Mouse (Mus musculus) B cell, adult 62 days (primary cell): Measurements from ENCODE around the gene Phf5a. TPM values are rescaled to one million over a fixed set of nuclear protein-coding genes. Genes with fewer than 3 reads are reported as not detected.

ENCODE experiments used
- total RNA-seq: library from RNA; stranded (reverse); gene quantifications from 4 replicates; pipeline ENCODE4 v1.2.4, GENCODE M21; 2023

Phf5a gene
- total RNA-seq: 50.1 to 64.6 TPM (median 54.5 TPM) in 4 replicates

DNA sequence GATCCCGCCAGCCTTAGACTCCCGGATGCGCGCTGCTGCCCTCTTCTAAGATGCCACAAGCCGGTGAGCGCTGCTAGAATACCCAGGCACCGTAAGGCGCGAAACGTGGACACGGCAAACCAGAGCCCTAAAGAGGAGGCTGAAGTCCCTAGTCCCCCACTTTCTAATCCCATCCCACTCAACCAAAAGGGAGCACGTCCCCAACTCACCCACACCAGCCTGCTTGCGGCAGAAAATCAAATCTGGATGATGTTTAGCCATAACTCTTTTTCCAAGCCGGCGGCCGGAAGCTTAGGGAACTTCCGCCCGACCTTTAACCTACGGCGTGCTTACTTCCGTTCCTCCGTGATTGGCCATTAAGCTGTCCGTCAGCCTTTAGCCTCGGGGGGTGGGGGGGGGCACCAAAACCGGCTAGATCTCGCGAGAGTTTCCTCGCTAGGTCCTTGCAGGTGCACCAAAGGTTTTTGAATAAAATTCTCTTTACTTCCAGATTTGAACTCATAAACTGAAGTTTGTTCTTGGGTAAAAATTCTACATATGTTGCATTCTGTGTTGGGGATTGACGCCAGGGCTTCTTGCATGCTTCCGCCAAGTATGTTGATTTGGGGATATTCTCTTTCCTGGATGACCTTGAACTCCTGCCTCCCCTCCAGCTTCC lies at the start of gene Phf5a:
Gene Phf5a, minus strand, starts transcription at position 308 of the 658 bp plus-strand sequence.

GRCm38 (mm10) chr15:81872262-81873136 lies 788 bp upstream of the Phf5a start, which contains the start of gene Aco2:
Aco2 (plus strand) TSS chr15:81872309.

DNA sequence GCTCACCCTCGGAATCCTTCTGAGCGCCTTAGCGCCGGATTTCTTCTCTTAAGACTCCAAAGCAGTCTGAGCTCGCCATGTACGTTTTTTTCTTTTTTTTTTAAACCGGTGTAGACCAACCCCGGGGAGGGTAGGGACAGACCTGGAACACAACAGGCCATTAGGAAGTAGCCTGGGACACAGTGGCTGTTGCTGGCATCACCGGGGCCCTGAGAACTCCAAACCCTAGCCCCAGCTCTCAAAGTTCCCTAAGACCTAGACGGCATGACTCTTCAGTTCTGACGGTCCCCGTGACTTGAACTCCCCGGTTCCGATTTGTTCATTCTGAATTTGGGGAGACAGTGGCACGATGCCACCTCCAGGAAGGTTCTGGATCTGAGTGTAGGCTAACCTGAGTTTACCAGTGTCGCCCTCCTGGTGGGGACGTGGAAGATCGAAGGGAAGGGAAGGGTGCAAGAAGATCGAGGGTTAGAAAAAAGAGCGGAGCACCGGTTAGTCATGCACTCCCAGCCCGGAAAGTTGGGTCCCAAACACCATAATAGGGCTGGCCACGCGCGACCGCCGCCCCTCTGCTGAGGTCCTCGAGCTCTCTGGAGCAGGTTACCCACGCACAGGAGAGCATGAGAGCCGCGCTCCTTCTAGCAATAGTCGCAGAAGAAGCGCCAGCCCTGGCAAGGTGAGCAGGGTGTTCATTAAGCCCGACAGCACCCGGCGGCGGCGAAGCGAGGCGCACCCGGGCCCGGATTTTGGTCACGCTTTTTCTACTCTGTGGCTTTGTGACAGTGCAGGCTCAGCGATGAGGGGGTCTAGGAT lies 13.0 kb downstream of the Phf5a start, which contains the start of gene Tob2:
Gene Tob2, minus strand, starts transcription at position 280 of the 813 bp plus-strand sequence.

Other genes with a start within 250 kb of the Phf5a start
- gene L3mbtl2, start 208.0 kb downstream of the Phf5a start, total RNA-seq: 40.4 to 50.6 TPM (median 43.7 TPM) in 4 replicates
- 0.30 to 0.33 TPM in 2 of 4 replicates, not detected in the others for gene Chadl, start 174.6 kb downstream of the Phf5a start, total RNA-seq
- 40.4 to 47.4 TPM (median 43.2 TPM) in 4 replicates for gene Zc3h7b, start 126.9 kb downstream of the Phf5a start, total RNA-seq
- gene Rangap1, start 126.4 kb downstream of the Phf5a start, total RNA-seq: 62.6 to 67.6 TPM (median 64.9 TPM) in 4 replicates
- 35.7 to 41.2 TPM (median 37.3 TPM) in 4 replicates for gene Tef, start 69.5 kb downstream of the Phf5a start, total RNA-seq
- 125 to 130 TPM (median 129 TPM) in 4 replicates for gene Tob2, start 13.1 kb downstream of the Phf5a start, total RNA-seq
- gene Aco2, start 398 bp upstream of the Phf5a start, total RNA-seq: 139 to 153 TPM (median 148 TPM) in 4 replicates
- 16.7 to 23.3 TPM (median 20.1 TPM) in 4 replicates for gene Polr3h, start 54.3 kb upstream of the Phf5a start, total RNA-seq
- gene Csdc2, start 64.8 kb upstream of the Phf5a start, total RNA-seq: 0.18 to 1.3 TPM (median 0.37 TPM) in 4 replicates
- gene Pmm1, start 89.0 kb upstream of the Phf5a start, total RNA-seq: 16.7 to 21.5 TPM (median 20.2 TPM) in 4 replicates
- gene 1700029P11Rik, start 108.6 kb upstream of the Phf5a start, total RNA-seq: not detected in 4 replicates
- 23.7 to 31.5 TPM (median 28.5 TPM) in 4 replicates for gene Xrcc6, start 115.9 kb upstream of the Phf5a start, total RNA-seq
- 25.1 to 29.2 TPM (median 26.1 TPM) in 4 replicates for gene Desi1, start 162.0 kb upstream of the Phf5a start, total RNA-seq
- gene Snu13, start 175.7 kb upstream of the Phf5a start, total RNA-seq: 98.1 to 105 TPM (median 103 TPM) in 4 replicates
- gene 4930407I10Rik, start 187.2 kb upstream of the Phf5a start, total RNA-seq: not detected in 4 replicates
- gene Mei1, start 198.1 kb upstream of the Phf5a start, total RNA-seq: not detected in 4 replicates